Mouse (Mus musculus) cerebellum, adult 2 months (tissue): ENCODE measurements around the gene Zfp185. TPM values are rescaled to one million over a fixed set of nuclear protein-coding genes. Genes with fewer than 3 reads are reported as not detected.
"Not testable (repeated sequence)": the region's sequence is repeated elsewhere in the genome, so short reads cannot be mapped to it uniquely, and the experiment has no call there.

Source experiments
- DNase-seq, 2 experiments: peaks; one replicate each; pipeline ENCODE4 v3.0.0; 2021
- H3K27ac ChIP-seq: fragments of 200-500 bp; 2 replicates; pipeline ENCODE4 v1.5.1; 2012; ENCODE audit warnings: low read length, control low read depth, inconsistent platforms; ENCODE audit not compliant: insufficient read depth
- H3K27me3 ChIP-seq: fragments of 200-500 bp; 2 replicates; pipeline ENCODE4 v1.6.1; 2012; ENCODE audit warnings: inconsistent platforms, mild to moderate bottlenecking, low read length, moderate library complexity; ENCODE audit not compliant: control insufficient read depth, insufficient read depth
- H3K4me1 ChIP-seq: fragments of 200-500 bp; 2 replicates; pipeline ENCODE4 v1.6.1; 2011; ENCODE audit warnings: low read length; ENCODE audit not compliant: control insufficient read depth, insufficient read depth
- H3K4me3 ChIP-seq: fragments of 200-500 bp; replicated peaks from 2 replicates; pipeline ENCODE3; 2011; ENCODE audit warnings: mild to moderate bottlenecking, low read depth, low read length, control low read depth; ENCODE audit not compliant: insufficient read depth
- CTCF ChIP-seq: fragments of 200-500 bp; IDR thresholded peaks from 2 replicates; pipeline ENCODE4 v1.5.1; 2011; ENCODE audit warnings: low read depth, mild to moderate bottlenecking, control low read depth, low read length, moderate library complexity, borderline replicate concordance; ENCODE audit not compliant: insufficient read depth
- POLR2A ChIP-seq: fragments of 200-500 bp; IDR thresholded peaks from 2 replicates; pipeline ENCODE4 v1.6.1; 2011; ENCODE audit warnings: low read length, control low read depth, borderline replicate concordance; ENCODE audit not compliant: insufficient read depth
- WGBS: fragments of 180-500 bp; shearing (Covaris S2); methylation state at CpG from one replicate; pipeline ENCODE4 v1.1.7; 2018; 5-methylcytosine and 5-hydroxymethylcytosine counted together
- polyA plus RNA-seq: library from polyadenylated mRNA; depleted of rRNA; stranded (reverse); fragments of >200 nt; gene quantifications from 2 replicates; pipeline ENCODE4 v1.2.3, GENCODE M21; 2012; rRNA removed

The Zfp185 gene
- polyA plus RNA-seq, 1 experiment, result 0.41 TPM

DNA sequence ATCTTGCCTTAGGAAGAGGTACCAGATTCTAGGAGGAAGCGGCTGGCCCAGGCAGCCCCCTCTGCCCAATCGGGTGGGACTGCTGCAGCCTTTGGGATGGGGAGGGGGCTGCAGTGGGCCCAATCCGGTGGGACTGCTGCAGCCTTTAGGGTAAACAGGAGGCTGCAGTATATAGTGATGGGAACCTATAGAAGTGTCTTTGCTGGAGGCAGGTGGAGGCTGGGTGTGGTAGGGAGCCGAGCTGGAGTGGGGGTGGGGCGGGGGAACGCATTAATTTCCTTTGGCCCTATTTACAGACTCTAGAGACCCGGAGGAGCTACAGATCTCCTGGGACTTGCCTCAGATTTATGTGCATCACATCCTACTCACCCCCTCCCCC, 77.3 kb downstream of the Zfp185 start, which contains the start of gene Pnma3:
Gene Pnma3, plus strand, starts transcription at position 373 of the 379 bp plus-strand sequence.
- H3K27ac ChIP-seq, result peak within 1 kb of the TSS; percentile 80
- TF ChIP-seq CTCF (no peak), POLR2A (no peak)
- H3K4me1 ChIP-seq, result no peaks in the 10 kb centered on the region; the same call in none of the 2 replicates
- peak within 1 kb of the TSS; percentile 62 for H3K4me3 ChIP-seq
- WGBS, result 9% methylated on average over 7 of the region's 7 CpGs
- H3K27me3 ChIP-seq, result no peaks in the 10 kb centered on the region
- peak in 1 of 2 experiments; percentile 25 for DNase-seq

GRCm38 (mm10) chrX:73066765-73067312, 79.7 kb downstream of the Zfp185 start:
- H3K27ac ChIP-seq, H3K4me3 ChIP-seq, H3K27me3 ChIP-seq, H3K4me1 ChIP-seq: not testable (repeated sequence)
- peak in 1 of 2 experiments; percentile 36 for DNase-seq
- whole genome bisulfite sequencing, result no CpG with 5 or more reads among the region's 5 CpGs

Other genes with a start within 250 kb of the Zfp185 start
- gene Gabrq, start 162.2 kb upstream of the Zfp185 start, polyA plus RNA-seq, result 2.7 and 3.1 TPM in 2 replicates
- 35.8 and 37.5 TPM in 2 replicates for gene Cetn2, start 68.9 kb upstream of the Zfp185 start, polyA plus RNA-seq
- 30.7 and 32.6 TPM in 2 replicates for gene Nsdhl, start 68.8 kb upstream of the Zfp185 start, polyA plus RNA-seq
- 0.13 TPM in 2 replicates for gene Pnma5, start 49.8 kb downstream of the Zfp185 start, polyA plus RNA-seq
- gene Pnma3, start 77.4 kb downstream of the Zfp185 start, polyA plus RNA-seq, result 17.3 and 19.4 TPM in 2 replicates
- gene Xlr4a, start 95.1 kb downstream of the Zfp185 start, polyA plus RNA-seq, result 0.21 and 0.54 TPM in 2 replicates
- gene Xlr3a, start 109.8 kb downstream of the Zfp185 start, polyA plus RNA-seq, result 2.3 and 3.3 TPM in 2 replicates
- 0.16 TPM in 1 of 2 replicates, not detected in the other for gene Gm14685, start 129.7 kb downstream of the Zfp185 start, polyA plus RNA-seq
- gene Xlr5b, start 161.5 kb downstream of the Zfp185 start, polyA plus RNA-seq, result 0.07 TPM in 1 of 2 replicates, not detected in the other
- gene DXBay18, start 162.1 kb downstream of the Zfp185 start, polyA plus RNA-seq, result 0.13 and 0.32 TPM in 2 replicates
- gene Spin2d, start 189.7 kb downstream of the Zfp185 start, polyA plus RNA-seq, result not detected in 2 replicates
- 9.1 and 13.1 TPM in 2 replicates for gene Xlr3b, start 204.9 kb downstream of the Zfp185 start, polyA plus RNA-seq
- 0.29 and 0.54 TPM in 2 replicates for gene Xlr4b, start 227.0 kb downstream of the Zfp185 start, polyA plus RNA-seq
- 17.1 and 17.6 TPM in 2 replicates for gene F8a, start 241.0 kb downstream of the Zfp185 start, polyA plus RNA-seq